Mouse (Mus musculus) regulatory T cell (primary cell): Measurements from ENCODE around the gene Map1b.

Experiments used
- in situ Hi-C: fragments of 300-600 bp; cut with MboI, MseI; formaldehyde crosslinking; loops from one replicate; pipeline ENCODE4 v1.15.1; 2025; ENCODE audit warnings: high pct_unique_total_duplicates

Gene Map1b

GRCm38 (mm10) chr13:99410611-99411515 lies 105.5 kb downstream of the Map1b start:
- in situ Hi-C loops = no loop called here

GRCm38 (mm10) chr13:99409216-99409615 lies 107.1 kb downstream of the Map1b start:
- in situ Hi-C loops = loop anchor here (10.0 kb wide), 1 partner anchor 996 kb away; no protein-coding TSS in a partner anchor

- in situ Hi-C loops = no loop called here
These were observed 117.0 kb downstream of the Map1b start for GRCm38 (mm10) chr13:99399373-99399772.

- in situ Hi-C loops = no loop called here
These were observed 118.1 kb downstream of the Map1b start for GRCm38 (mm10) chr13:99398149-99398701.

GRCm38 (mm10) chr13:99397228-99397627 lies 119.1 kb downstream of the Map1b start:
- in situ Hi-C loops = no loop called here

GRCm38 (mm10) chr13:99395531-99395930 lies 120.8 kb downstream of the Map1b start:
- in situ Hi-C loops = no loop called here

- in situ Hi-C loops = no loop called here
These were observed 121.6 kb downstream of the Map1b start for GRCm38 (mm10) chr13:99394694-99395093.

- in situ Hi-C loops = no loop called here
These were observed 123.2 kb downstream of the Map1b start for GRCm38 (mm10) chr13:99393128-99393527.

- in situ Hi-C loops = no loop called here
These were observed 124.9 kb downstream of the Map1b start for GRCm38 (mm10) chr13:99391417-99391816.

- in situ Hi-C loops = no loop called here
These were observed 128.2 kb downstream of the Map1b start for GRCm38 (mm10) chr13:99387901-99388811.

- in situ Hi-C loops = no loop called here
These were observed 130.0 kb downstream of the Map1b start for GRCm38 (mm10) chr13:99386341-99386740.

GRCm38 (mm10) chr13:99385911-99386310 lies 130.4 kb downstream of the Map1b start:
- in situ Hi-C loops = no loop called here

- in situ Hi-C loops = no loop called here
These were observed 131.7 kb downstream of the Map1b start for GRCm38 (mm10) chr13:99384555-99385203.

- in situ Hi-C loops = no loop called here
These were observed 134.0 kb downstream of the Map1b start for GRCm38 (mm10) chr13:99382373-99382772.

- in situ Hi-C loops = loop anchor here (10.0 kb wide), 1 partner anchor 757 kb away; no protein-coding TSS in a partner anchor
These were observed 138.1 kb downstream of the Map1b start for GRCm38 (mm10) chr13:99378223-99378622.

GRCm38 (mm10) chr13:99377055-99377454 lies 139.3 kb downstream of the Map1b start:
- in situ Hi-C loops = loop anchor here (10.0 kb wide), 1 partner anchor 758 kb away; no protein-coding TSS in a partner anchor

- in situ Hi-C loops = loop anchor here (10.0 kb wide), 1 partner anchor 759 kb away; no protein-coding TSS in a partner anchor
These were observed 140.8 kb downstream of the Map1b start for GRCm38 (mm10) chr13:99375550-99375949.

GRCm38 (mm10) chr13:99374191-99374590 lies 142.1 kb downstream of the Map1b start:
- in situ Hi-C loops = loop anchor here (10.0 kb wide), 1 partner anchor 761 kb away; no protein-coding TSS in a partner anchor

GRCm38 (mm10) chr13:99373684-99374083 lies 142.7 kb downstream of the Map1b start:
- in situ Hi-C loops = loop anchor here (10.0 kb wide), 1 partner anchor 761 kb away; no protein-coding TSS in a partner anchor
